Mouse (Mus musculus) ovary, postnatal 36 days (tissue): ENCODE measurements at regions not wholly inside any gene's neighbourhood (a gene's known extent, or its start where the extent isn't known, plus 50 kb on each side); places are given as distances from the start of the nearest gene placed in this dataset.

Source experiments
- DNase-seq: peaks from one replicate; pipeline ENCODE4 v3.0.0; 2022; ENCODE audit warnings: low spot score, mixed read lengths

DNA sequence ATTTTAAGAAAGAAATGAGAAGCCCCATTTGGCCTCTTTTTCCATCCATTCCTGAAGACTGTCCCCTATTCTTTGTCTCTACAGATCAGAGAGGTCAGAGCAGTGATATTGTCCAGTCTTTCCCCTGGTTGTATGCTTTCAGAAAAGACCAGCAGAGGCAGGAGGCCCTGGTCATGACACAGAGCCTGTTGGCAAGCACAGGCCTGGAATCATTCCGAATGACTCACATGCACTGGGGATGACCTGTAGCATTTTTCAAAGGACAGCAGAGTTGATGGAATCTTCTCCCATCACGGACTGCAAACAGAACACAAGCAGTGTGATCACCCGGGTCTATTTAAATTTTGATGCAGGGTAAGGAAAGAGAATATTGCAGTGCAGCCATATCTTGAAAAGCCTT is 50.2 kb upstream of the Nxt1 start:
- no peak for DNase-seq

DNA sequence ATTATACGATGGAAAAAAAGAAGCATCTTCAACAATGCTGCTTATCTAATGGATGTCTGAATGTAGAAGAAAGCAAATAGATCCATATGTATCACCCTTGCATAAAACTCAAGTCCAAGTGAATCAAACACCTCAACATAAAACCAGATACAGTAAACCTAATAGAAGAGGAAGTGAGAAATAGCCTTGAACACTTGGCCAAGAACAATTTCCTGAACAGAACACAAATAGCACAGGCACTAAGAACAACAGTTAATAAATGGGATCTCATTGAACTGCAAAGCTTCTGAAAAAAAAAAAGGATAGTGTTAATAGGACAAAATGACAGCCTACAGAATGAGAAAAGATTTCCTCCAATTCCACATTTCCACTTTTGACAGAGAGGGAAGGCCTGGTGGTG is 60.5 kb upstream of the Nxt1 start:
- no peak for DNase-seq

DNA sequence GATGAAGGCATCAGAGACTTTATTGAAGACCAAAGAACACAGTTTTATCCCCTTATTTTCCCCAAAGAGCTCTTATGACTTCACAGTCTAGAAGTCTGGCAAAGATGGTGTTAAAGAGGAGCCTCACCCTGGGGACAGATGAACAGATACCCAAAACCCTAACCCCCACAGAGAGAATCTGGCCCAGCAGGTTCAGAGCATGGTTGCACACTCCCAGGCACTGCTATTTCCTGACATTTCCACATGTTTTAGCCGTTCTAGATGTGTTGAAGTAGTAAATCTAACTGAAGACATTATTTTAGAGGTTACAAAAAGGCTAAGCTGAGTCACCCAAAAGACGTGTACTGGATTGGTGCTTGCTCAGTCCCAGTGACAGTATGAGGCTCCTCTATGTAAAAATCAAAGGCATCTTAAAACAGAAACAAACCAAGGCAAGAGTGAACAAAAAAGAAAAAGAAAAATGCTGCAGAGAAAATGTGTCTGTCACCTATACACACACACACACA is 66.9 kb upstream of the Nxt1 start:
- DNase-seq: no peak

DNA sequence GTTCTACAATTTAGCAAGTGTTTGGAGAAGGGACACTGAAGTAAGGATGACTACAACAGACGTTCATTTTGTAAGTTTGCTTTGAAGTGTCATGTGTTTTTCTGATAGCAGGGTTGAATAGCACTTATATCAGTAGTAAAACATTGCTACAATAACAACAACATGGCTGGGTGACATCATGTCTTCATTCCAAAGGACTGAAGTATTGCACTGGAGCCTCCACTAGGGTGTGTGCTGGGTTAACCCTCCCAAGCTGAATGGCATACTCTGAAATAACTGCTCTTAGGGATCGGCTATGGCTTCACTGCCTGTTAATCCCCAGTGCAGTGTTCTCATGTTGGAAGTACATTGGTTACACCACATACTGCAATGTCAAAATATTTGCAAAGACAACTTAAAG is 68.5 kb upstream of the Nxt1 start:
- no peak for DNase-seq

DNA sequence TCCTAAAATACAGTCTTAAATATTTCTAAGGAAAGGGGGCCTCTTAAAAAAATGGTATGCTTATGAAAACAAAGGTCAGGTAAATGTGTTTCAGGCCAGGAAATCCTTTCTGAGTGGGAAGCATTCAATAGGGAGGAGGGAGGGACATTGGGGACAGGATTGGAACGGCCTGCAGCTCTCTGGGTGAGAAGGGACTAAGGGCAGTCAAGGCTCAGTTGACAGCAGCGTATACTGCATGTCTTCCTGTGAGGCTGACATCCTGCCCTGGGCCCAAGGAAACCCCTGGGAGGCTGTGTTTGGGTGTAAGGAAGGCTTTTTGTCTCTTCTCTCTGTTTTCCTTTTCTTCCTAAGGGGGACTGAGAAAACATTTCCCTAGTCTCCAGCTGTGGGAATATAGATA is 69.1 kb upstream of the Nxt1 start:
- no peak for DNase-seq

DNA sequence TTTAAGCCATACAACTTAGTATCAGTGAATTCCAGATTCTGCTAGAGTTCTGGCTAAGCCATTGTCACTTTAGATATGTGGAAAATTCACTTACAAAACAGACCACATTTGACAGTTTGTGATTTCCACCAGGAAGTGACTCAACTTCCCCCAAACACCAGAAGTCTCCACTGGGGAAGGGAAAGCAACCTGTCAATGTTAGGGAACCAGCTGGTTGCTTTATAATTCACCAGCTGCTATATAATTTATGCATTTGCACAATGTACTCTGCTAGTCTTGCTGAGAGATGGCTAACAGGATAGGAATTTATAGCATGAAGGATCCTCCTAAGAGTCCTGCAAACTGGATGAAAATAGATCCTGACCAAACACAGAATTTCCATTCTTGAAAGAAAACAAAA is 72.9 kb upstream of the Nxt1 start:
- no peak for DNase-seq

DNA sequence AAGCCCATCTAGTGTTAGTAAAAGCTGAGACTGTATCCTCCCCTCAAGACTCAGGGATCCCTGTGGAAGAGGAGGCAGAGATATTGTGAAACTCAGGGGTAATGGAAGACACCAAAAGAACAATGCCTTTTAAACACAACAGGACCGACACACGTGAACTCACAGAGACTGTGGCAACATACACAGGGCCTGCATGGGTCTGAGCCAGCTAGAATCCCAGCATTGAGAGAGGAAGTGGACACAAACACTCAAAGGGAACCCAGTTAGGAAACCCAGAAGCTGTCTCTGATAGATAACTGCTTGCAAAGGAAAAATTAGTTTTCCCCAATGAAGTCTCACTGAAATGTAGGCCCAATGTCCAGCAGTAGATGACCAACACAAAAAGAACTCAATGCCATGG is 75.4 kb upstream of the Nxt1 start:
- DNase-seq: no peak

DNA sequence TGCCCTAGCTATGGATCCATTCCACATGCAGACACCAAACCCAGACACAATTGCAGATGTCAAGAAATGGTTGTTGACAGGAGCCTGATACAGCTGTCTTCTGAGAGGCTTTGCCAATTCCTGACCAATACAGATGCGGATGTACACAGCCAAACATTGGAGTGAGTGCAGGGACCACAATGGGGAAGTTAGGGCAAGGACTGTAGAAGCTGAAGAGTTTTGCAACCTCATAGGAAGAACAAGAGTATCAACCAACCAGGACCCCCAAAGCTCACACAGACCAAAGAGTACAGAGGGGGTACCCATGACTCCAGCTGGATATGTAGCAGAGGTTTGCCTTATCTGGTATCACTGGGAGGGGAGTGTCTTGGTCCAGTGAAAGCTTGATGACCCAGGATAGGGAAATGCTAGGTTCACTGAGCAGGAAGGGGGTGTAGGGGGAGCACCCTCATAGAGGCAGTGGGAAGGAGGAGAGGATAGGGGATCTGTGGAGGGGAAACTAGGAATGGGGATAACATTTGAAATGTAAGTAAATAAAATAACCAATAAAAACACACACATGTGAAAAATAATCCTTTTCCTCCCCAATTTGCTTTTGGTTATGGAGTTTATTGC is 86.6 kb upstream of the Nxt1 start:
- DNase-seq: no peak

DNA sequence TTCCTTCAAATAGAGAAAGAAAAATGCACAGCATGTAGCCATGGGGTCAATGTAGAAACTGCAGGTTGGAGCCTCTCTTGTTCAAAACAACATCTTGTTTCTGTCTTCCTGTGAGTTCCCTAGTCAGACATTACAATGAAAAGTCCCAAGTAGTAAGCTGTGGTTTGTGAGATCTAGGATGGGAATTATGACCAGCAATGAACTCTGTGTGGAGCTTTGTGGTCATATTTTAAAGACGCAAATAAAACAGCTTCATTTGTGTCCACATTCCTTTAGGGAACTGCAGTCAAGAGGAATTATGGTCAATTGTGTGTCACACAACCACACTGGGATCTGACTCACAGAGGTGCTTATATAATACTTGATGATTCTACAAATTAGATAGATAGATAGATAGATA is 90.2 kb upstream of the Nxt1 start:
- no peak for DNase-seq

DNA sequence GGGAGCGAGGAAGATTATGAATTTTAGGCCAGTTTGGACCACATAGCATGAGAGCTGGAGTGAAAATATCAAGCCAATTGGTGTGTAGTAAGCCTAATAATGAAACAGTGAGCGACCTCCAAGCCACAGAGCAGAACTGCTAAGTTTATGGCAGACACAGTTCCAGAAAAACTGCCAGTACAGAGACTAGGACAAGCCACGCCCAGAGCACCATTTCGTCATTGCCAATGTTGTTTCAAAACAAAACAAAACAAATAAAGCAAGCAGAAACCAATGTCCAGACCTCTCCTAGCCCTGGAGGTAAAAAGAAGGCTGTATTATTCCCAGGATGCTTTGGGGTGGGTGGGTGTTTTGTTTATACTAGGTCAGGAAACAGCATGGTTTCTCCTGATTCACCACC is 90.7 kb upstream of the Nxt1 start:
- DNase-seq: no peak

DNA sequence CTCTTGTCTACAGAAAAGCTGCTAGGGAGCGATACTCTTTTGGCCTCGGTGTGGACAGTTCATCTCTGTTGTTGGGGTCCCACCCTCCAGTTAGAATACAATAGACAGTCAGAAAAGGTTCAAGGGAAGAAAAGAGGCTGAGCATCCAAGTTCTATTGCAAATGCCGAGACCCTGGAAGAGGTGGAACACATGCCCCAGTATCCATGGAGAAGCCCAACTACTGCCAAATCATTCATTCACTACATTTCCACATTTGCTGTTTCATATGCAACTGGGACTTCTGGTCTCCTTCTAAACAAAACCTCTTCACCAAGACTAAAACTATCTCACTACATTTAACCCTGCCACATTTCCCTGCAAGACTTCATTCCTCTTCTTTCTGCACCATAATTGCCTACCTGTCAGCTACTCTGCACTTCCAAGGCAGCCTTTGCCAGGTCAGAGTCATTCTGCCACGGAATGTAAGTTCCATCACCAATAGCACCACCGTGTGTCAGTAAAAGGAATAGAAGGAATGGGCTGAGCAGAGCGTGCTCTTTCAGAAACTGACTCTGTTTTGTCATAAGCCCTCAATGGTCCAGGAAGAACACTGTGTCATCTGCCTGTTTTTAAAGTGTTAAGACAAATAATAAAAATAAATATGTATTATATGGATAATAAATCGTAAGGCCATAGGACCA is 92.0 kb upstream of the Nxt1 start:
- DNase-seq: no peak

DNA sequence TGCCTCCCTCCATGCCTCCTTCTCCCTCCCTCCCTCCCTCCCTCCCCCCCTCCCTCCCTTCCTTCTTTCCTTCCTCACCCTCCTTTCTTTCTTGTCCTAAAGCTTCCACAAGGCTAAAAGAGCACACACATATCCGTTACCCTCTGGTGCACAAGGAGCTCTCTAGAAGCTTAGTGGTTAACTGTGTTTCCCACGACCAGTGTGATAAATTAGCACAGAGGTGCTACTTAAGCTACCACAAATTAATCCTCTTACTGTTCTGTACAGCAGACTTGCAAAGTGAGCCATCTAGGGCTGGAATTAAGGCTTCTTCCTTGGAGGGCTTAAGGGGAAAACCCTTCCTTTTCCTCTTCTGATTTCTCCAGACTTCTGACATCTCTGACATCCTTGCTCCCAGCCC is 92.8 kb upstream of the Nxt1 start:
- no peak for DNase-seq

DNA sequence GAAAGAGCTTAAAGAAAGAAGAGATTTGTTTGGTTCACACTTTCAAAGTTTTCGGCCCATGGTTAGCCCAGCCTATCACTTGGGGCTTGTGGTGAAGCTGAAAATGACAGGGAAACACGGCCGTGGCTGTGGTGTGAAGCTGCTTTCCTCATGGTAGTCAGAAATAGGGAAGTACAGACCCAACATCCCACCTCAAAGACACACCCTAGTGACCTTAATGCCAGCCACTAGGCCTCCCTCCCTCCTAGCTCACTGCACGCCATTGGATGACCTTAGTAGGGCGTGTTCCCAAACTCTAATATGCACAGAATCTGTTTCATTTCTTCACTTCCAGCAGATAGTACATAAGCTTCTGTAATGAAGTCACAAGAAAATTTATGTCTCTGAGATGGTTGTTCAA is 93.4 kb upstream of the Nxt1 start:
- DNase-seq: no peak

DNA sequence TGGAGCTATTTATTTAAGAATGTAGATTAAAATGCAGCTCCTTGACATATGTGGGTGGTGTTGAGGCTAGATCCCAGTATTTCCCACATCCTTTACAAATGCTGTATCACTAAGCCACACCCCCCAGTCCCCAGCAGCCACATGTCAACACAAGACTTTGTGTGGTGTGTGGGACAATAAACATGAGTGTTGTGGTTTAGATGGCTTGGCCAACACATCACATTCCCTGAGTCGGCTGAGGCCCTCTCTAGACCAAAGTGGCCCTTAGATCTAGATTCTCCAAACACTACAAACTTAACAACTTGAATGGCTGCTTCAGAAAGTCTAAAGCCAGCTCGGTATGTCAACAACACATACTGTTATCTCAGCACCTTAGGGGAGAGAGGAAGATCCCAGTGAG is 94.2 kb upstream of the Nxt1 start:
- DNase-seq: no peak

DNA sequence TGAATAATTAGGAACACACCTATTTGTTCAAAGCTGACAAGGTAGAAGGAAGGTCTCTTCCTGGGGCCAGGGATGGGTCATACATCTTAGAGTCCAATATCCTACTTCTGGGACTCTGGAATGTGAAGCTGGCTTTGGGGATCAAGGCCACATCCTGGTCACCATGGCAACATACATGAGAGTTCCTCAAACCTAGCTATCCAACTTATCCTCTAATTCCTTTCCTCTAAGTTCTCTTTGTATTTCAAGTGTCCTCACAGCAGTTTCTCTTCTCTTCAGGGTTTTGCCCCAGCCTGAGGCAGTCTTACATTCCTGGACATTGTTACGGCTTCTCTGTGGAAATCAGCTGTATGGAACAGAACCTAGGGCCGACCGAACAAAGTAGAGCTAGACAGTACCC is 97.0 kb upstream of the Nxt1 start:
- DNase-seq: no peak

DNA sequence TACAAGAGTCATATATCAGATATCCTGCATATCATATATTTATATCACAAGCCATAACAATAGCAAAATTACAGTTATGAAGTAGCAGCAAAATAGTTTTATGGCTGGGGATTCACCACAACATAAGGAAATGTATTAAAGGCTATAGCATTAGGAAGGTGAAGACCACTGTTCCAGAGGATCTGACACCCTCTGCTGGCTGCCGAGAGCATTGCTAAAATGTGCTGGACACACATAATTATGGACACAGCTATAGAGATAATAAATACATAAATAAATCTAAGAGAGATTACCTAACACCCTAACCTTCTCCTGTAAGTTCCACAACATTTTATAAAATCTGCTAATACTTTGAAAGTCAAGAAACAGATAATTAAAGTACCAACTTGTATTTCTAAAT is 100.2 kb upstream of the Nxt1 start:
- peak; percentile 53 for DNase-seq

DNA sequence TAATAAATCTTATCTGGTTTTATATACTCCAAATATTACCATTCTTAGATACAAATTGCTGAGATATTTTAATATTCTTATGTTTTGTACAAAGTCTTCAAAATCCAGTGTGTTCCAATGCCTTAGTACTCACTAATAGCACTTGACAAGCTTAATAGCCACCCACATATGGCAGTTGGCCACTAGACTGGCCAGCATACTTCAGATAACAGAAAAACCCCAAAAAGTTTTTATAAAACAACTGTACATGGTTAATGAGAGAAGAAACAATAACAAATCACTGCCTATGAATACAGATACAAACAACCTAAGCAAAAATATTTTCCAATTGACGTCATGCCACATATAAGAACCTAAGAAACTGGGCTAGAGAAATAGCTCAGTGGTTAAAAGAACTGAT is 100.8 kb upstream of the Nxt1 start:
- no peak for DNase-seq

DNA sequence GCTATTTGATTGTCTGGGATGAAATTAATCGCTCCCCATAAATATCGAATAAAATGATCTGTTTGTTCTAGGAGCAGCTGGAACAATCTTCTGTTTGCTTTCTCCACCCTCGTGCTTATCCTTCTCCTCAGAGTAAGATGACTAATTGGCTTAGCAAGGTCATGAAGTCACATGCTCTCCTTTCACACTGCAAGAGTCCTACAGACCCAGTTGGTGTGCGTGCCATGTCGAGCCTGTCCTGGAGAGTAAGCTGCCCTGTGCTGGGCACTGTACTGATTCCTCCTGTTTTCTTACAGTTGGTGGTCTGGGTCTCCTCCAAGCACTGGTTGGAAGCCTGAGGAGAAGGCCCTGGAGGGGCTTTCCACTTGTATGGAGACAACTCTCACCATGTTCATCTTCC is 101.4 kb upstream of the Nxt1 start:
- no peak for DNase-seq

DNA sequence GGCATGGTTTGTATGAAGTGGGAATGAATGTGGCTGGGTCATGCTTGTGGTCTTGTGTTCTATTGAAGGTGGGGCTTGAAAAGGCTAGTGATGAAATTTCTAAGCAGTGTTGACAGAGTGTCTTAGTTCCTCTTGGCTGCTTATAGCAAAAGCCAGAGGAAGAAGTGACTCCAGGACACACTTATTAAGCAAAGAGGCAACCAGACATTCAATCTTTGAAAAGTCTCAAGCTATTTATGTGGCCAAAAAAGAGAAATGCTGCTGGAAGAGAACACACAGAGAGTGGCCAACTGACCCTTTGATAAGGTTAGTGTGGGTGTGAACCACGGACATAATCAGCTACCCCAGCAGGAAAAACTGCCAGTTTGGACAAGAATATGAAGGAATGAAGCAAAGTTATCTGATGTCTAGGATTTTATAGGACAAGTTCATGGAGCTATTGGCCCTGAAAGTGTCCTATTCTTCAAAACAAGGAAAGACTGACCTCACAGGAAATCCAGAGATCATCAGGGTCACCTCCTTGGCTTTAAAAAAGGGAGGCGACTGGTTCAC is 104.4 kb upstream of the Nxt1 start:
- DNase-seq: no peak

DNA sequence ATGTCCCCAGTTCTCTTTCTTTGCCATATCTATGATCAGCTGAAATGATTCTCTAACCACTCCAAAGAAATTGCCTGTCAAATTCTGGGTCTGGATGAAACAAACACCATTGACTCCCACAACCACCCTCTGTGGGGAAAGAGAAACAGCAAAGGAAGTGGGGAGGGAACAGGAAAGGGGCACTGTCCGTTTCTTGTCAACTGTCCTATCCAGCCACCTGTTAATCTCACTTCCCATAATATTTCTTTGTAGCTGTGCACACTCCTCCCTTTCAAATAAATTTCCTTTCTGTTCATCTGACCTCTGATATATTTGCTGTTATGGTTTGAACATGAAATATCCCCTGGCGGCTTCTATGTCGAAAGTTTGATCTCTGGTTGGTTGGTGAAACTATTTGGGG is 109.0 kb upstream of the Nxt1 start:
- no peak for DNase-seq

DNA sequence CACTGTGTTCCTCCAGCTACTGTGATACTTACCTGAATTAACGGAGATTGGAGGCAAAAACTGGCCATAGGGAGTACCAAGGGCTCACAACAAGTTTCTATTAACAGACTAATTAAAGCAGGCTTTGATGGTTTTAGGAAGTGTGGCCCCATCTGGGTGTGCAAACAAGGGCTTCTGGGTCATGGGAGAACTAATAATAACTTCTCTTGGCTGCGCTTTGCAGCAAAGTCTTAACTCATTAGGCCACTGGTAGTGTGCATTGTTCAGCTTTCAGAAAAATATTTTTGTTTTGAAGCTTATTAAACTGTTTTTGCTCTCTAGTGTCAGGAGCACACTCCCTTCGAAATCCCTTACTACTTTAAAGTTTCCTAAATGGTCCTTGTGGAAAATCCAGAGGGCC is 110.4 kb upstream of the Nxt1 start:
- DNase-seq: no peak

DNA sequence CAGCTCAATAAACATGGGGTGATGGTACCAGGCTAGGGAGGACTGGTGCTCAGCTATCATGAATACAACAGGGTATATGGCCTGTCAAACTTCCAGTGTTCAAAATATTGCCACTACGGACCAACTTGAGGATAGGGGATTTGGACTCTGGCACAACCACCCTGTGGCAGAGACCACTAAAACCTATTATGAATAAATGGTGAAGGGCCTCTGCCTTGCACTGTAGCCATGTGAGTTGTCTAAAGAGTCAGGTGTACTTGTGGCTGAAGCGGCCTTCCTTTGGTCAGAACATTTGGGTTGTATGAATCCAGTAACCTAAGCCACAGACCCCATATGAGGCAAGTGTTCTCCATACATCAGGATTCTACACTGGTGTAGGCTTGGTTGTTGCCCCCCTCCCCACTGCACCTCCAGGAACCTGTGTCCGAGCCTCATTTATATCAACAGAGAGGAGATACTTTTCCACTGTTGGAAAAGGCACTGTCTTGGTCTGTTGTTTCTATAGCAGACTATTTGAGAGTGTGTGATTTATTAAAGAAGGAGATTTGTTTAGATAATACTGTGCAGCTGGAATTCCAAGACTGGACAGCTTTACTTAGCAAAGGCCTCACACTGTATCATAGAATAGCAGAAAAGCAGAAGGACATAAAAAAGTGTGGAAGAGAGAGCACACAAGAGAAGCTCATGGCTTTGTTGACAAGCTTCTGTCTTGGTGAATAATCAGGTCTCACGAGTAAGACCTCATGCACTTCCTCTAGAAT is 112.2 kb upstream of the Nxt1 start:
- no peak for DNase-seq

DNA sequence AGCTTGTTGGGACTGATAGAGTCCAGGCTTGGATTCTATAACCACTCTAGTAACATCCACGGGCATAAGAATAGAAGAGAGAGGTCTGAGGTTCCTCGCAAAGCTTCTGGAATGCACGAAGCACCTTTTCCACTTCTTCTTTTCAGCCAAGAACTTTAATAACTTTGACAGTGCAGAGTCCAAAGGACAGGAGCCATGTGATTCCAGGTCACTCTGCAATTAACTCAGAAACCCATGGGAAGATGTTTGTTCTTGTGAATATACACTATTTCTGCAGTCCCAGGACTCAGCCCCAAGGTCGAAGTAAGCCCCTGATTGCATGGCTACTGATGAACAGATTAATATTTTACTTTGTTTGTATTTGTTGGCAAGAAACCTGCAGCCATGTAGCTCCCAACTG is 113.0 kb upstream of the Nxt1 start:
- no peak for DNase-seq
